Mouse (Mus musculus) neural tube, embryonic 15.5 days (tissue): ENCODE measurements around the gene Syk. TPM values are rescaled to one million over a fixed set of nuclear protein-coding genes. Genes with fewer than 3 reads are reported as not detected.

Experiments
- ATAC-seq: fragments of 200-750 bp; cut with Nextera tagmentation; 2 replicates; pipeline ENCODE4 v1.8.0; 2017; ENCODE audit warnings: mild to moderate bottlenecking, moderate TSS enrichment, moderate library complexity; ENCODE audit not compliant: low FRiP score
- H3K27ac ChIP-seq: fragments of 300-500 bp; sonication (generic); replicated peaks from 2 replicates; pipeline ENCODE4 v1.5.1; 2015; ENCODE audit warnings: mild to moderate bottlenecking, inconsistent platforms
- H3K27me3 ChIP-seq: fragments of 300-500 bp; sonication (generic); replicated peaks from 2 replicates; pipeline ENCODE4 v1.6.1; 2015; ENCODE audit warnings: inconsistent platforms
- H3K36me3 ChIP-seq: fragments of 300-500 bp; sonication (generic); 2 replicates; pipeline ENCODE4 v1.6.1; 2015; ENCODE audit warnings: inconsistent platforms
- H3K4me1 ChIP-seq: fragments of 300-500 bp; sonication (generic); 2 replicates; pipeline ENCODE4 v1.6.1; 2015; ENCODE audit warnings: inconsistent platforms
- H3K4me2 ChIP-seq: fragments of 300-500 bp; sonication (generic); 2 replicates; pipeline ENCODE4 v1.6.1; 2015; ENCODE audit warnings: inconsistent platforms, mild to moderate bottlenecking, moderate library complexity
- H3K4me3 ChIP-seq: fragments of 300-500 bp; sonication (generic); replicated peaks from 2 replicates; pipeline ENCODE4 v1.5.1; 2015; ENCODE audit warnings: mild to moderate bottlenecking, inconsistent platforms
- H3K9ac ChIP-seq: fragments of 300-500 bp; sonication (generic); replicated peaks from 2 replicates; pipeline ENCODE4 v1.6.1; 2015; ENCODE audit warnings: mild to moderate bottlenecking, inconsistent platforms
- H3K9me3 ChIP-seq: fragments of 300-500 bp; sonication (generic); replicated peaks from 2 replicates; pipeline ENCODE4 v1.6.1; 2016; ENCODE audit warnings: inconsistent platforms
- WGBS: fragments of 180-500 bp; shearing (Covaris S2); methylation state at CpG from one replicate; pipeline ENCODE4 v1.1.7; 2015; ENCODE audit warnings: mixed read lengths; 5-methylcytosine and 5-hydroxymethylcytosine counted together
- polyA plus RNA-seq: library from polyadenylated mRNA; unstranded; fragments of >200 nt; fragmentation: Nextera tagmentation; extraction: Ambion mirVana; gene quantifications from 2 replicates; pipeline ENCODE4 v1.2.1, GENCODE M21; 2015

Syk gene
- polyA plus RNA-seq, 1 experiment from 2014 or later: 0.96 TPM

GRCm38 (mm10) chr13:52659171-52659665, 76.2 kb downstream of the Syk start:
- no peaks in the 10 kb centered on the region for H3K27me3 ChIP-seq
- ATAC-seq: no peak
- H3K9ac ChIP-seq: no peak overlapping the region
- H3K27ac ChIP-seq: no peak overlapping the region
- no peaks in the 10 kb centered on the region for H3K36me3 ChIP-seq
- H3K4me1 ChIP-seq: no peaks in the 10 kb centered on the region
- H3K4me3 ChIP-seq: no peak overlapping the region
- no peak overlapping the region for H3K4me2 ChIP-seq
- WGBS: 88% methylated on average over 11 of the region's 11 CpGs
- H3K9me3 ChIP-seq: no peaks in the 10 kb centered on the region

DNA sequence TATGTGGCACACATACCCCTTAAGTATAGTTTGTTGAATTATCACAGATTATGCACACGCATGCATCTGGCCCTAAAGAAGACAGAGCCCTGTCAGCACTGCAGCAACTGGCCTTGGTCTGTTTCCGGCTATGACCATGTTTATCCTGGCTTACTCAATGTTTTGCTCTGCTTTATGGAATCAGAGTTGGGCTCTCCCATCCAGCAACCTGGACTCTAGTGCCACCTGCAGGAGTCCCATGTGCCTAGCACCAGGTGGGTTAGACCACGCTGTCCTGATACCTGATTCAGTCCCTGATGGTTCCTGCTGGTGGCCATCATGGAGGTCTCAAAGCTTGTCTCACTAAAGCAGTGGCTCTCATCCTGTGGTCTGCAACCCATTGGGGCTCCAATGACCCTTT, 86.9 kb downstream of the Syk start:
- WGBS: 69% methylated on average over 3 of the region's 3 CpGs
- Histone ChIP-seq H3K27ac (no peak overlapping the region), H3K4me2 (no peak overlapping the region), H3K9me3 (no peaks in the 10 kb centered on the region), H3K36me3 (no peaks in the 10 kb centered on the region), H3K4me1 (no peaks in the 10 kb centered on the region), H3K9ac (no peak overlapping the region), H3K4me3 (no peak overlapping the region), H3K27me3 (no peaks in the 10 kb centered on the region)
- ATAC-seq: no peak

DNA sequence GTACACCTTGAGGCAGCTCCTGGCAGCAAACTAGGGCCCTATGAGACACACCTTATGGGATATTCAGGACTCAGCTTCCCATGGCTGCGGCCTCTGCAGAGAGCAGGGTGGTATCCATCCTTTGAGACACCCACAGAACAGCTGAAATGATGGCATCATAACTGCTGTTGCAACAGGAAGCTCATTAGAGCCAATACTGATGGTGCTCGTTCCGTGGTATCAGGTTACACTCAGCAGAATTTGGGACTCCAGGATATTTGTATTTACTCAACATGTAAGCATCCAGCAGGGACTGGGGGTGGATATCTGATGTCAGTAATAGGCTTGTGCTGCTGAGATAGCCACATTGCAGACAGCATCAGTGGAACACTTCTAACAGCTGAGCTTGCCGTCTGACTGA, 90.3 kb downstream of the Syk start:
- H3K4me1 ChIP-seq: no peaks in the 10 kb centered on the region
- H3K27me3 ChIP-seq: no peaks in the 10 kb centered on the region
- 75% methylated on average over 4 of the region's 4 CpGs for WGBS
- H3K4me3 ChIP-seq: no peak overlapping the region
- no peak overlapping the region for H3K27ac ChIP-seq
- H3K9ac ChIP-seq: no peak overlapping the region
- H3K9me3 ChIP-seq: no peaks in the 10 kb centered on the region
- H3K4me2 ChIP-seq: no peak overlapping the region
- no peak for ATAC-seq
- no peaks in the 10 kb centered on the region for H3K36me3 ChIP-seq

- Histone ChIP-seq H3K9ac (no peak overlapping the region), H3K4me3 (no peak overlapping the region), H3K27me3 (no peaks in the 10 kb centered on the region), H3K4me1 (no peaks in the 10 kb centered on the region), H3K36me3 (no peaks in the 10 kb centered on the region), H3K4me2 (no peak overlapping the region), H3K27ac (no peak overlapping the region), H3K9me3 (no peaks in the 10 kb centered on the region)
- WGBS: 90% methylated on average over 4 of the region's 4 CpGs
- ATAC-seq: no peak
These were observed 90.9 kb downstream of the Syk start for GRCm38 (mm10) chr13:52673856-52674255.

DNA sequence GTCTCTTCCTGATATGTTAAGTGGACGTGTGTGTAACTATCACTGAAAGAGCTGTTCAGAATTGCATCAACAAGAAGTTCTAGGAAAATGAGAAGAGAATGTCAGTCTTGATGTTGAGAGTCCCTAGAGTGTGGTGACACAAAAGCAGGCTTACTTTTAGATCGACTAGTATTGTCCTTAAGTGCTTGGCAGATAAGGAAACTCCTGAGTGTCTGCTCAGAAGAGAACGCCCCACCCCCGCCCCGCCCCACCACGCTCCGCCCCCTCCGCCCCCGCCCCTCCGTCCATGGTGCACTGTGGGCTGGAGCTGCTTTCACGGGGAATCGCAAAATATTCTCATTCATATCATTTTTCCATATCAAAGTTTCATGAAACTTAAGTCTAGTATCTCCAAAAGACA, 91.9 kb downstream of the Syk start:
- 49% methylated on average over 12 of the region's 12 CpGs for WGBS
- no peak for ATAC-seq
- no peak overlapping the region for H3K27ac ChIP-seq

DNA sequence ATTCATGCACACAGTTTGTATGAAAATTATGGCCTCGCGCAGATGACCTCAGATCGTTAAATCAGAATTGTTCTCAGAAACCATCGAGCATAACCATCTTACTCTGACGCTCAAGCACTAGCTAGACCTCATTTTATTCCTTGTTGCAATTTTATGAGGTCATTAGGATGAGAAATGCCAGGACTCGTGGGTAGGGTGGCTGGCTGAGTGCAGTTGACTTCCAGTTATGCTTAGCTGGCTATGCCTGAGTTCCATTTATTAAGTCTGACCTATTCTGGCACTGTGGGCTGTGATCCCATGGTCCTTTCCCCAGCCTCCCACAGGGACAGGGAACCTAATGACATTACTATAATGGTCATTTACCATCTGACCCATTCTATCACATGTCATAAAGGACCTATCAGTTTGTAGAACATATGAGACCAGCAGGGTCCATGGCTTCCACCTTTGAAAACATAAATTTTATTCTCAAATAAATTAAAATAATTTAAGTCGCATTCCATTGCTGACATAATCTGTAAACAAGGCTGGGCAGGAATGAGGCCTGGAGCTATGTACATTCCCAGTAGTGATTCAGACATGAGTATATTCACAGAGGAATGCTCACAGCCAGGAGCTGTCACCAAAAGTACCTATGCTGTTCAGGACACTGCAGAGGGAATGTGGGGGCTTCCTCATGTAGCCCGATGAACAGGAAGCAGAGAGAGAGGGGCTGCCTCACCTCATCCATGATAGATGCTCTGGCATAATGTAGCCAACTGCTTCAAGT, 92.7 kb downstream of the Syk start:
- no peak overlapping the region for H3K27ac ChIP-seq
- WGBS: 64% methylated on average over 8 of the region's 8 CpGs
- no peak overlapping the region for H3K4me3 ChIP-seq
- no peaks in the 10 kb centered on the region for H3K9me3 ChIP-seq
- no peak overlapping the region for H3K9ac ChIP-seq
- no peak overlapping the region for H3K4me2 ChIP-seq
- ATAC-seq: no peak
- peaks cover 6% of the 10 kb centered on the region for H3K4me1 ChIP-seq
- H3K36me3 ChIP-seq: no peaks in the 10 kb centered on the region
- H3K27me3 ChIP-seq: no peaks in the 10 kb centered on the region

More for the DNA sequence above, 91.9 kb downstream of the Syk start:
- no peaks in the 10 kb centered on the region for H3K27me3 ChIP-seq
- peaks cover 3% of the 10 kb centered on the region; the same call in 1 of the 2 replicates for H3K4me1 ChIP-seq
- H3K9ac ChIP-seq: no peak overlapping the region
- H3K9me3 ChIP-seq: no peaks in the 10 kb centered on the region
- no peak overlapping the region for H3K4me2 ChIP-seq
- H3K4me3 ChIP-seq: no peak overlapping the region
- no peaks in the 10 kb centered on the region for H3K36me3 ChIP-seq

DNA sequence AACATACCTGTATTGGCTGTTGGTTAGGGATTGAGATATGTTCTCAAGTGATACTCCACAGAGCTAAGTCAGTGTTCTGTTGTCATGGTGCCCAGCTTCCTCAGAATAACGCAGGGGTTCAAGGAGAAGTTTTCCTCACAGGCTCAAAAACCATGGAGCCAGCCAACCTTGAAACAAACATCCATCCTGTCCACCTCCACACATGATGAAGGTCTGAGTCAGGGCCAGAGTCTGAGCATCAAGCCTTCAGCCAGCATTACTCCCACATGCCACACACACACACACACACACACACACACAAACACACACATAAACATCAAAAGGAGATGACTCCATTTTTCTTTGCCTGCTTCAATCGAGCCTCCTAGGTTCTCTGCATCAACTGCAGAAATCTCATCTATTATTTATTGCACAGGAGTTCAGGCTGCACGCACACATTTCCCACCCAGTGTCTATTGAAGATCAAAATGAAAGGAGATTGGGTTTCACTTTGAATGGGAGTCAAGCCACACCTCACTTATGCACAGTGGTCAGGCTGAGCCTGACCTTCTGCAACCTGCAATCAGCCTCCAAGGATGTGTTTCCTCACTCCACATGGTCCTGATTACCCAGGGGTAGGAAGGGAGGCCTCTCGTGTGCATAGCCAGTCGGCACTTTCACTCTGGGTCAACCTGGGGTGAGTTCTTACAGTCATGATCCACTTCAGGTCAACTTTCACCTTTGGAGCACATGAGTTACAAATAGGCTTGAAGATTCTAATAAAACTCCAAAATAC, 93.9 kb downstream of the Syk start:
- no peak overlapping the region for H3K4me3 ChIP-seq
- H3K9ac ChIP-seq: no peak overlapping the region
- ATAC-seq: no peak
- no peaks in the 10 kb centered on the region for H3K36me3 ChIP-seq
- H3K27me3 ChIP-seq: no peaks in the 10 kb centered on the region
- no peak overlapping the region for H3K27ac ChIP-seq
- 69% methylated on average over 5 of the region's 5 CpGs for WGBS
- H3K9me3 ChIP-seq: no peaks in the 10 kb centered on the region
- no peak overlapping the region for H3K4me2 ChIP-seq
- peaks cover 6% of the 10 kb centered on the region for H3K4me1 ChIP-seq

GRCm38 (mm10) chr13:52679906-52680305, 96.9 kb downstream of the Syk start:
- H3K4me2 ChIP-seq: no peak overlapping the region
- H3K9ac ChIP-seq: no peak overlapping the region
- no peak overlapping the region for H3K4me3 ChIP-seq
- no peaks in the 10 kb centered on the region for H3K36me3 ChIP-seq
- H3K27ac ChIP-seq: no peak overlapping the region
- no peaks in the 10 kb centered on the region for H3K27me3 ChIP-seq
- peak; percentile 74; the same call in 1 of the 2 replicates for ATAC-seq
- WGBS: 36% methylated on average over 5 of the region's 5 CpGs
- H3K9me3 ChIP-seq: no peaks in the 10 kb centered on the region
- peaks cover 6% of the 10 kb centered on the region for H3K4me1 ChIP-seq

- Histone ChIP-seq H3K4me3 (no peak overlapping the region), H3K9ac (no peak overlapping the region), H3K36me3 (no peaks in the 10 kb centered on the region), H3K4me1 (peaks cover 6% of the 10 kb centered on the region), H3K27ac (no peak overlapping the region), H3K4me2 (no peak overlapping the region), H3K9me3 (no peaks in the 10 kb centered on the region), H3K27me3 (no peaks in the 10 kb centered on the region)
- ATAC-seq: no peak
- 37% methylated on average over 5 of the region's 5 CpGs for WGBS
These were observed 99.1 kb downstream of the Syk start for GRCm38 (mm10) chr13:52682107-52682506.

DNA sequence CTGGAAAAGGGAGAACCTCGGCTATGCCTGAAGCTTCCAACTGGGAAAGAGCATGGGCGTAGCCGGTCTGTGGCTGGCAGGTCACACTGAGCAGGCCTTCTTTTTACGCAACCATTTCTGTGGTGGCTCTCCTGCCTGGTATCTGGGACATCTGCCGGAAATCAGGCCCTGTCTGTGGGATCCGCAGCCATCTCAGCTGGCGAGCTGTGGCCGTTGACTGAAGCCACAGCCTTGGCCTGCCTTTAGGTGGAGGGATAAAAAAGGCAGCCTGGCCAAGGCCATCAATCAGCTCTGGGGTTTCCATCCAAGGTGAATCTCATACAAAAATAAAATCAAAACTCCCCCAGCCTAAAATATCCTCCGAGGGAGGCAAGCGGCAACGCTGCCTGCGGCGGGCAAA, 107.5 kb downstream of the Syk start:
- 90% methylated on average over 13 of the region's 13 CpGs for WGBS
- no peaks in the 10 kb centered on the region for H3K9me3 ChIP-seq
- no peak overlapping the region for H3K4me3 ChIP-seq
- H3K27me3 ChIP-seq: no peaks in the 10 kb centered on the region
- H3K4me2 ChIP-seq: no peak overlapping the region
- H3K4me1 ChIP-seq: no peaks in the 10 kb centered on the region
- no peaks in the 10 kb centered on the region for H3K36me3 ChIP-seq
- H3K9ac ChIP-seq: no peak overlapping the region
- H3K27ac ChIP-seq: no peak overlapping the region
- ATAC-seq: no peak

GRCm38 (mm10) chr13:52692311-52692710, 109.3 kb downstream of the Syk start:
- no peaks in the 10 kb centered on the region for H3K4me1 ChIP-seq
- no peaks in the 10 kb centered on the region for H3K27me3 ChIP-seq
- H3K4me2 ChIP-seq: no peak overlapping the region
- no peaks in the 10 kb centered on the region for H3K9me3 ChIP-seq
- ATAC-seq: no peak
- WGBS: 93% methylated on average over 6 of the region's 6 CpGs
- H3K4me3 ChIP-seq: no peak overlapping the region
- H3K36me3 ChIP-seq: no peaks in the 10 kb centered on the region
- H3K9ac ChIP-seq: no peak overlapping the region
- H3K27ac ChIP-seq: no peak overlapping the region

DNA sequence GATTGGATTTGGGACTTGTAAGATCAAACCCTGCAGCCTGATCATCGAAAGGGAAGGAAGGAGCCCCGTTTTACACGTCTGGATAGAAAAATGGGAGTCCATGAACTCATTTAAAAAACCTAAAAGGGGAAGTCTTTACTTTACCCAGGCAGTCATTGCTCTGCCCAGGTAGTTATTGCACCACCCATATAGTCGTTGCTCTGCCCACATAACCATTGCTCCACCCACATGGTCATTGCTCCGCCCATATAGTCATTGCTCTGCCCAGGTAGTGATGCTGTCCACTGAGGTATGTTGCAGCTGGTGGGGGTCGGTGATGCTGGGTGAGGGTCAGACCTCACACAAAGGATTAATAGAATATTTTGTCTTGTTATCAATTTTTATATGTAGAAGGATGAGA, 111.9 kb downstream of the Syk start:
- no peak overlapping the region for H3K4me2 ChIP-seq
- 91% methylated on average over 6 of the region's 6 CpGs for whole genome bisulfite sequencing
- no peak overlapping the region for H3K27ac ChIP-seq
- no peak for ATAC-seq
- no peak overlapping the region for H3K4me3 ChIP-seq
- no peaks in the 10 kb centered on the region for H3K4me1 ChIP-seq
- no peaks in the 10 kb centered on the region for H3K36me3 ChIP-seq
- H3K9ac ChIP-seq: no peak overlapping the region
- no peaks in the 10 kb centered on the region for H3K9me3 ChIP-seq
- no peaks in the 10 kb centered on the region for H3K27me3 ChIP-seq
